Mouse (Mus musculus): Measurements from ENCODE around the gene Btrc. TPM values are rescaled to one million over a fixed set of nuclear protein-coding genes. Genes with fewer than 3 reads are reported as not detected.

Btrc gene
- total RNA-seq, 2 experiments from 2014 or later, result 105 to 107 TPM

Other genes starting within 250 kb of the Btrc start
- not detected for gene Tlx1, start 213.1 kb upstream of the Btrc start, total RNA-seq (2021)
- not detected for gene Lbx1, start 127.9 kb upstream of the Btrc start, total RNA-seq (2021)
- gene Poll, start 196.8 kb downstream of the Btrc start, total RNA-seq (2021), result 1 to 10 TPM; 8.6 to 8.7 TPM
- gene Gm17018, start 196.9 kb downstream of the Btrc start, total RNA-seq (2021), result 10 to 100 TPM; 70.4 to 71.2 TPM

Data from left cerebral cortex, postnatal 25 days (tissue).